Mouse (Mus musculus) hindbrain, postnatal 0 days (tissue): Measurements from ENCODE around the gene Tenm3. TPM values are rescaled to one million over a fixed set of nuclear protein-coding genes. Genes with fewer than 3 reads are reported as not detected.

ENCODE experiments used
- ATAC-seq: fragments of 200-750 bp; cut with Nextera tagmentation; 2 replicates; pipeline ENCODE4 v1.8.0; 2017; ENCODE audit warnings: mild to moderate bottlenecking, moderate TSS enrichment, moderate library complexity
- DNase-seq: peaks from one replicate; pipeline ENCODE4 v3.0.0-alpha.2; 2015; ENCODE audit warnings: low spot score
- H3K27ac ChIP-seq: fragments of 300-500 bp; sonication (generic); 2 replicates; pipeline ENCODE4 v1.5.1; 2014; ENCODE audit warnings: mild to moderate bottlenecking
- H3K27me3 ChIP-seq: fragments of 300-500 bp; sonication (generic); 2 replicates; pipeline ENCODE4 v1.6.1; 2014; ENCODE audit warnings: low read length, mixed read lengths; ENCODE audit not compliant: insufficient read depth
- H3K36me3 ChIP-seq: fragments of 300-500 bp; sonication (generic); 2 replicates; pipeline ENCODE4 v1.6.1; 2014; ENCODE audit warnings: low read length, mixed read lengths; ENCODE audit not compliant: insufficient read depth
- H3K4me1 ChIP-seq: fragments of 300-500 bp; sonication (generic); 2 replicates; pipeline ENCODE4 v1.6.1; 2014; ENCODE audit warnings: antibody characterized with exemption, low read length, mixed read lengths; ENCODE audit not compliant: insufficient read depth
- H3K4me2 ChIP-seq: fragments of 300-500 bp; sonication (generic); 2 replicates; pipeline ENCODE4 v1.6.1; 2014; ENCODE audit warnings: low read depth, mild to moderate bottlenecking, low read length, moderate library complexity, mixed read lengths
- H3K4me3 ChIP-seq: fragments of 300-500 bp; sonication (generic); 2 replicates; pipeline ENCODE4 v1.5.1; 2014; ENCODE audit warnings: low read length
- H3K9ac ChIP-seq: fragments of 300-500 bp; sonication (generic); replicated peaks from 2 replicates; pipeline ENCODE4 v1.6.1; 2014; ENCODE audit warnings: mild to moderate bottlenecking, low read length, moderate library complexity, mixed read lengths
- H3K9me3 ChIP-seq: fragments of 300-500 bp; sonication (generic); 2 replicates; pipeline ENCODE4 v1.6.1; 2016; ENCODE audit warnings: low read length, mixed read lengths
- CTCF ChIP-seq: IDR thresholded peaks from 2 replicates; pipeline ENCODE4 v1.5.1; 2016; ENCODE audit warnings: antibody characterized with exemption, control low read depth, low read depth
- WGBS: fragments of 180-500 bp; shearing (Covaris S2); extraction: QIAGEN DNeasy Blood & Tissue Kit; methylation state at CpG from one replicate; pipeline ENCODE4 v1.1.7; 2014; 5-methylcytosine and 5-hydroxymethylcytosine counted together
- polyA plus RNA-seq: library from polyadenylated mRNA; unstranded; fragments of >200 nt; fragmentation: Nextera tagmentation; extraction: Ambion mirVana; gene quantifications from 2 replicates; pipeline ENCODE4 v1.2.1, GENCODE M21; 2015
- total RNA-seq: library from RNA; depleted of rRNA; stranded (reverse); fragments of >200 nt; gene quantifications from 2 replicates; pipeline ENCODE4 v1.2.3, GENCODE M21; 2014

Tenm3 gene
- total and polyA plus RNA-seq, 2 experiments from 2014 or later: 21.3 to 151 TPM

GRCm38 (mm10) chr8:48751965-48752364 lies 91.8 kb downstream of the Tenm3 start:
- no peaks in the 10 kb centered on the region for H3K36me3 ChIP-seq
- 85% methylated on average over 5 of the region's 5 CpGs for WGBS
- ATAC-seq: no peak

GRCm38 (mm10) chr8:48748503-48749059 lies 95.2 kb downstream of the Tenm3 start:
- no peaks in the 10 kb centered on the region for H3K36me3 ChIP-seq
- no peak overlapping the region for H3K4me2 ChIP-seq
- 62% methylated on average over 13 of the region's 13 CpGs for WGBS
- H3K9me3 ChIP-seq: no peaks in the 10 kb centered on the region
- H3K9ac ChIP-seq: no peak overlapping the region
- H3K27me3 ChIP-seq: no peaks in the 10 kb centered on the region
- no peak overlapping the region for H3K27ac ChIP-seq
- no peak for TF ChIP-seq CTCF
- ATAC-seq (no peak), DNase-seq (no peak)
- no peak overlapping the region for H3K4me3 ChIP-seq
- no peaks in the 10 kb centered on the region for H3K4me1 ChIP-seq

More at GRCm38 (mm10) chr8:48751965-48752364, 91.8 kb downstream of the Tenm3 start:
- Histone ChIP-seq H3K27me3 (no peaks in the 10 kb centered on the region), H3K27ac (no peak overlapping the region), H3K4me2 (no peak overlapping the region), H3K4me1 (no peaks in the 10 kb centered on the region), H3K4me3 (no peak overlapping the region), H3K9ac (no peak overlapping the region), H3K9me3 (no peaks in the 10 kb centered on the region)
- TF ChIP-seq CTCF: no peak
- no peak for DNase-seq

- Histone ChIP-seq H3K4me2 (no peak overlapping the region), H3K27ac (no peak overlapping the region), H3K9me3 (no peaks in the 10 kb centered on the region), H3K4me1 (no peaks in the 10 kb centered on the region), H3K9ac (no peak overlapping the region), H3K36me3 (no peaks in the 10 kb centered on the region), H3K4me3 (no peak overlapping the region), H3K27me3 (no peaks in the 10 kb centered on the region)
- WGBS: 89% methylated on average over 4 of the region's 4 CpGs
- DNase-seq: no peak
- ATAC-seq: no peak
- 0 out of 2 replicates have a peak, but pooled peaks have one; percentile 2 for TF ChIP-seq CTCF
These were observed 99.8 kb downstream of the Tenm3 start for GRCm38 (mm10) chr8:48743912-48744311.

- Histone ChIP-seq H3K4me3 (no peak overlapping the region), H3K9me3 (no peaks in the 10 kb centered on the region), H3K9ac (no peak overlapping the region), H3K27ac (no peak overlapping the region), H3K36me3 (no peaks in the 10 kb centered on the region), H3K4me1 (no peaks in the 10 kb centered on the region), H3K27me3 (no peaks in the 10 kb centered on the region), H3K4me2 (no peak overlapping the region)
- WGBS: 96% methylated on average over 6 of the region's 6 CpGs
- no peak for ATAC-seq
- no peak for TF ChIP-seq CTCF
- DNase-seq: no peak
These were observed 101.0 kb downstream of the Tenm3 start for GRCm38 (mm10) chr8:48742741-48743140.

- ATAC-seq (no peak), DNase-seq (no peak)
- no peak for TF ChIP-seq CTCF
- Histone ChIP-seq H3K4me1 (no peaks in the 10 kb centered on the region), H3K9me3 (no peaks in the 10 kb centered on the region), H3K4me3 (no peak overlapping the region), H3K9ac (no peak overlapping the region), H3K27me3 (no peaks in the 10 kb centered on the region), H3K4me2 (peak overlapping the region; percentile 54), H3K27ac (no peak overlapping the region), H3K36me3 (no peaks in the 10 kb centered on the region)
- 46% methylated on average over 11 of the region's 11 CpGs for WGBS
These were observed 102.8 kb downstream of the Tenm3 start for GRCm38 (mm10) chr8:48740951-48741350.

- H3K36me3 ChIP-seq: no peaks in the 10 kb centered on the region
- peak overlapping the region; percentile 29 for H3K4me3 ChIP-seq
- H3K4me2 ChIP-seq: peak overlapping the region; percentile 54
- H3K9ac ChIP-seq: 0 out of 2 replicates have a peak overlapping the region, but pooled peaks have one; percentile 28
- H3K9me3 ChIP-seq: no peaks in the 10 kb centered on the region
- no peak overlapping the region for H3K27ac ChIP-seq
- 50% methylated on average over 23 of the region's 23 CpGs for WGBS
- no peaks in the 10 kb centered on the region for H3K4me1 ChIP-seq
- ATAC-seq (peak; percentile 53), DNase-seq (peak; percentile 53)
- no peak for TF ChIP-seq CTCF
- no peaks in the 10 kb centered on the region for H3K27me3 ChIP-seq
These were observed 103.4 kb downstream of the Tenm3 start for GRCm38 (mm10) chr8:48740147-48740881.

- 80% methylated on average over 10 of the region's 10 CpGs for WGBS
- DNase-seq: no peak
- no peaks in the 10 kb centered on the region for H3K36me3 ChIP-seq
- TF ChIP-seq CTCF: no peak
- no peak overlapping the region for H3K27ac ChIP-seq
- no peak overlapping the region for H3K9ac ChIP-seq
- no peaks in the 10 kb centered on the region for H3K27me3 ChIP-seq
- ATAC-seq: no peak
- no peak overlapping the region for H3K4me2 ChIP-seq
- no peaks in the 10 kb centered on the region for H3K4me1 ChIP-seq
- no peaks in the 10 kb centered on the region for H3K9me3 ChIP-seq
- H3K4me3 ChIP-seq: no peak overlapping the region
These were observed 110.0 kb downstream of the Tenm3 start for GRCm38 (mm10) chr8:48733731-48734130.
